Mouse (Mus musculus): ENCODE data around the gene Tle4. TPM values are rescaled to one million over a fixed set of nuclear protein-coding genes. Genes with fewer than 3 reads are reported as not detected.
A peak's percentile ranks its signal among the peaks of the same experiment; 100 is the strongest.

The Tle4 gene
- polyA plus RNA-seq, 1 experiment from 2014 or later: 26.0 TPM

GRCm38 (mm10) chr19:14586171-14586570, 11.7 kb downstream of the Tle4 start:
- peaks cover 36% of the 10 kb centered on the region for H3K4me1 ChIP-seq (replicated peaks)
- 92% methylated on average over 3 of the region's 3 CpGs for WGBS

GRCm38 (mm10) chr19:14585731-14586130, 12.1 kb downstream of the Tle4 start:
- Histone ChIP-seq H3K4me1 (replicated peaks) (peaks cover 34% of the 10 kb centered on the region), H3K4me3 (no peak overlapping the region), H3K27me3 (peaks cover 7% of the 10 kb centered on the region; the same call in 1 of the 2 replicates), H3K4me2 (no peak overlapping the region), H3K9ac (no peak overlapping the region), H3K36me3 (peaks cover 14% of the 10 kb centered on the region), H3K27ac (no peak overlapping the region), H3K9me3 (no peaks in the 10 kb centered on the region)
- WGBS: 87% methylated on average over 4 of the region's 4 CpGs
- ATAC-seq (ENCODE audit: low FRiP score): no peak

More at GRCm38 (mm10) chr19:14586171-14586570, 11.7 kb downstream of the Tle4 start:
- no peak overlapping the region for H3K4me3 ChIP-seq
- no peak overlapping the region for H3K4me2 ChIP-seq
- no peak overlapping the region for H3K9ac ChIP-seq
- peaks cover 7% of the 10 kb centered on the region; the same call in 1 of the 2 replicates for H3K27me3 ChIP-seq
- ATAC-seq (ENCODE audit: low FRiP score): no peak
- H3K27ac ChIP-seq: no peak overlapping the region
- H3K9me3 ChIP-seq: no peaks in the 10 kb centered on the region
- H3K36me3 ChIP-seq: peaks cover 10% of the 10 kb centered on the region; the same call in 1 of the 2 replicates

- peaks cover 29% of the 10 kb centered on the region for H3K4me1 ChIP-seq (replicated peaks)
- 87% methylated on average over 3 of the region's 3 CpGs for WGBS
- H3K27ac ChIP-seq: no peak overlapping the region
- H3K9ac ChIP-seq: no peak overlapping the region
- no peak overlapping the region for H3K4me2 ChIP-seq
- H3K27me3 ChIP-seq: peaks cover 7% of the 10 kb centered on the region; the same call in 1 of the 2 replicates
- ATAC-seq (ENCODE audit: low FRiP score): no peak
- H3K36me3 ChIP-seq: peaks cover 14% of the 10 kb centered on the region
- H3K9me3 ChIP-seq: no peaks in the 10 kb centered on the region
- H3K4me3 ChIP-seq: no peak overlapping the region
Measured at GRCm38 (mm10) chr19:14585235-14585634, 12.6 kb downstream of the Tle4 start.

- ATAC-seq (ENCODE audit: low FRiP score): no peak
- Histone ChIP-seq H3K4me2 (no peak overlapping the region), H3K4me3 (no peak overlapping the region), H3K9me3 (no peaks in the 10 kb centered on the region), H3K9ac (no peak overlapping the region), H3K27me3 (no peaks in the 10 kb centered on the region), H3K4me1 (replicated peaks) (no peaks in the 10 kb centered on the region; the same call in 1 of the 2 replicates), H3K36me3 (peaks cover 7% of the 10 kb centered on the region), H3K27ac (no peak overlapping the region)
- WGBS: 93% methylated on average over 5 of the region's 5 CpGs
Measured at GRCm38 (mm10) chr19:14578698-14579097, 19.2 kb downstream of the Tle4 start.

- H3K27me3 ChIP-seq: no peaks in the 10 kb centered on the region
- no peak overlapping the region for H3K9ac ChIP-seq
- no peaks in the 10 kb centered on the region for H3K9me3 ChIP-seq
- peaks cover 7% of the 10 kb centered on the region for H3K36me3 ChIP-seq
- no peak overlapping the region for H3K4me3 ChIP-seq
- no peak overlapping the region for H3K4me2 ChIP-seq
- no peaks in the 10 kb centered on the region; the same call in 1 of the 2 replicates for H3K4me1 ChIP-seq (replicated peaks)
- no peak overlapping the region for H3K27ac ChIP-seq
- no peak for ATAC-seq (ENCODE audit: low FRiP score)
- WGBS: 91% methylated on average over 4 of the region's 4 CpGs
Measured at GRCm38 (mm10) chr19:14578016-14578415, 19.8 kb downstream of the Tle4 start.

- no peak for ATAC-seq (ENCODE audit: low FRiP score)
- Histone ChIP-seq H3K9me3 (no peaks in the 10 kb centered on the region), H3K9ac (no peak overlapping the region), H3K4me2 (no peak overlapping the region), H3K4me1 (replicated peaks) (no peaks in the 10 kb centered on the region; the same call in 1 of the 2 replicates), H3K4me3 (no peak overlapping the region), H3K27me3 (no peaks in the 10 kb centered on the region), H3K36me3 (peaks cover 5% of the 10 kb centered on the region), H3K27ac (no peak overlapping the region)
Measured at GRCm38 (mm10) chr19:14576311-14576710, 21.5 kb downstream of the Tle4 start.

- no peak for ATAC-seq (ENCODE audit: low FRiP score)
Measured at GRCm38 (mm10) chr19:14568879-14569278, 29.0 kb downstream of the Tle4 start.

GRCm38 (mm10) chr19:14567081-14567480, 30.8 kb downstream of the Tle4 start:
- H3K9ac ChIP-seq: no peak overlapping the region
- H3K4me3 ChIP-seq: no peak overlapping the region
- 13% methylated on average over 3 of the region's 3 CpGs for WGBS
- peak overlapping the region; percentile 58; the same call in 1 of the 2 replicates for H3K27ac ChIP-seq
- no peaks in the 10 kb centered on the region for H3K9me3 ChIP-seq
- H3K36me3 ChIP-seq: no peaks in the 10 kb centered on the region
- H3K27me3 ChIP-seq: 0 out of 2 replicates have a peak, but pooled peaks cover 4% of the 10 kb centered on the region
- H3K4me1 ChIP-seq (replicated peaks): peaks cover 29% of the 10 kb centered on the region
- H3K4me2 ChIP-seq: no peak overlapping the region
- ATAC-seq (ENCODE audit: low FRiP score): peak; percentile 68

More at GRCm38 (mm10) chr19:14568879-14569278, 29.0 kb downstream of the Tle4 start:
- Histone ChIP-seq H3K4me2 (no peak overlapping the region), H3K9me3 (no peaks in the 10 kb centered on the region), H3K36me3 (no peaks in the 10 kb centered on the region), H3K27ac (no peak overlapping the region), H3K27me3 (0 out of 2 replicates have a peak, but pooled peaks cover 4% of the 10 kb centered on the region), H3K9ac (no peak overlapping the region), H3K4me1 (replicated peaks) (peaks cover 26% of the 10 kb centered on the region), H3K4me3 (no peak overlapping the region)

- Histone ChIP-seq H3K9ac (no peak overlapping the region), H3K4me1 (replicated peaks) (peaks cover 29% of the 10 kb centered on the region), H3K36me3 (no peaks in the 10 kb centered on the region), H3K4me2 (no peak overlapping the region), H3K4me3 (no peak overlapping the region), H3K27me3 (0 out of 2 replicates have a peak, but pooled peaks cover 4% of the 10 kb centered on the region), H3K9me3 (no peaks in the 10 kb centered on the region), H3K27ac (peak overlapping the region; percentile 58)
- ATAC-seq (ENCODE audit: low FRiP score): peak; percentile 83
- WGBS: 17% methylated on average over 5 of the region's 5 CpGs
Measured at GRCm38 (mm10) chr19:14566564-14567021, 31.3 kb downstream of the Tle4 start.

GRCm38 (mm10) chr19:14565424-14566069, 32.3 kb downstream of the Tle4 start:
- Histone ChIP-seq H3K36me3 (no peaks in the 10 kb centered on the region), H3K9ac (no peak overlapping the region), H3K4me2 (no peak overlapping the region), H3K27me3 (0 out of 2 replicates have a peak, but pooled peaks cover 4% of the 10 kb centered on the region), H3K27ac (peak overlapping the region; percentile 55), H3K9me3 (no peaks in the 10 kb centered on the region), H3K4me3 (no peak overlapping the region), H3K4me1 (replicated peaks) (peaks cover 29% of the 10 kb centered on the region)
- ATAC-seq (ENCODE audit: low FRiP score): no peak
- 31% methylated on average over 4 of the region's 4 CpGs for WGBS

GRCm38 (mm10) chr19:14563273-14563959, 34.4 kb downstream of the Tle4 start:
- 85% methylated on average over 4 of the region's 4 CpGs for WGBS
- Histone ChIP-seq H3K4me3 (no peak overlapping the region), H3K9me3 (no peaks in the 10 kb centered on the region), H3K4me2 (no peak overlapping the region), H3K36me3 (no peaks in the 10 kb centered on the region), H3K9ac (no peak overlapping the region), H3K27ac (no peak overlapping the region), H3K4me1 (replicated peaks) (peaks cover 21% of the 10 kb centered on the region), H3K27me3 (no peaks in the 10 kb centered on the region)
- ATAC-seq (ENCODE audit: low FRiP score): no peak

GRCm38 (mm10) chr19:14547871-14548270, 50.0 kb downstream of the Tle4 start:
- no peak for ATAC-seq (ENCODE audit: low FRiP score)
- Histone ChIP-seq H3K4me3 (no peak overlapping the region), H3K4me1 (replicated peaks) (peaks cover 3% of the 10 kb centered on the region; the same call in 1 of the 2 replicates), H3K27ac (no peak overlapping the region), H3K9ac (no peak overlapping the region), H3K4me2 (no peak overlapping the region), H3K27me3 (no peaks in the 10 kb centered on the region), H3K9me3 (no peaks in the 10 kb centered on the region), H3K36me3 (no peaks in the 10 kb centered on the region)
- 80% methylated on average over 3 of the region's 3 CpGs for WGBS

All from hindbrain, embryonic 13.5 days (tissue).